Mouse (Mus musculus) olfactory bulb, adult 2 months (tissue): ENCODE results near the gene Lamb2.

ENCODE experiments used
- CTCF ChIP-seq: fragments of 200-500 bp; IDR thresholded peaks from 2 replicates; pipeline ENCODE4 v1.5.1; 2012; ENCODE audit warnings: low read depth, mild to moderate bottlenecking, low read length, moderate library complexity; ENCODE audit not compliant: insufficient read depth
- POLR2A ChIP-seq: fragments of 200-500 bp; IDR thresholded peaks from 2 replicates; pipeline ENCODE4 v1.6.1; 2012; ENCODE audit warnings: mild to moderate bottlenecking, low read depth, low read length, moderate library complexity; ENCODE audit not compliant: insufficient read depth

DNA sequence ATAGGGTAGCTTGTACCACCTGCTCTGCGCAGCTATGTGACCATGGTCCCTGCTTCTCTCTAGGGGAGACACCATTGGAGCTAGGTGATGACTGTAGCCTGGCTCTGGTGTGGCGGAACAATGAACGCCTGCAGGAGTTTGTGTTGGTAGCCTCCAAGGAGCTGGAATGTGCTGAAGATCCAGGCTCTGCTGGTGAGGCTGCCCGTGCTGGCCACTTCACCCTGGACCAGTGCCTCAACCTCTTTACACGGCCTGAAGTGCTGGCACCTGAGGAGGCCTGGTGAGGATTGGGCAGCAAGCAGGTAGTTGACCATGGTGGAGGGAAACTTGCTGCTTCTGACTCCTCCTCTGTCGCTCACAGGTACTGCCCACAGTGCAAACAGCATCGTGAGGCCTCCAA lies 19.7 kb downstream of the Lamb2 start:
- TF ChIP-seq CTCF (no peak), POLR2A (no peak)
